ENCODE assay signal across 21 mouse cellular contexts in the genomic region with DNA sequence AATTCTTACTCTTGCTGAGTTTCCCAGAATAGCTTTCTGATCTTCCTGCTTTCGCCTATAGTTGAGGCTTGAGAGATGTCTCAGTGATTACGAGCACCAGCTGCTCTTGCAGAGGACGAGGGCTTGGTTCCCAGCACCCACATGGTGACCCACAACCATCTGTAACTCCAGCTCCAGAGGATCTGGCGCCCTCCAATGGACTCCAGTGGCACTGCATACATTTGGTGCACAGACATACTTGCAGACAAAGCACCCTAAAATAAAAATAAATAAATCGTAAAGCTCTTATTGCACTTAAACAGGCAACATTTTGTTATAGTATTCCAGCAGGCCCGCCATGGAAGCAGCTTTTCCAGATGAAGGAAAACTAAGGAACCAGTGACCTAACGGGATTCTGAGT. TPM values are rescaled to one million over a fixed set of nuclear protein-coding genes. Genes with fewer than 3 reads are reported as not detected.
DNase-seq lines count a peak whose midpoint lies in the region; ATAC-seq and TF ChIP-seq lines count a peak whose summit lies in the region.
"Had no signal": no experiment of that assay in that cellular context is flagged by ENCODE, and none has a peak within 500 bp of the region (broad histone marks: within the 10 kb centered on the region; RNA-seq: fewer than 3 reads in every experiment).

No protein-coding gene starts in this region.

- no peak for DNase-seq in kidney, adult 2 months
- no peak for DNase-seq in lung, adult 2 months
- DNase-seq in lung, postnatal 36 days = no peak
- no peak for DNase-seq in MEL (ENCODE audit: low read depth, low spot score)
- DNase-seq in retina, embryonic 14.5 days (ENCODE audit: low spot score) = no peak
- DNase-seq: adrenal gland, postnatal 25 days; cerebellum, adult 11-12 months; cerebellum, postnatal 36 days; gastrocnemius, postnatal 14 days; heart, adult 18-20 months; heart, postnatal 4 days; kidney, adult 18-20 months; kidney, postnatal 36 days; right cerebral cortex, postnatal 14 days had no signal

- TF ChIP-seq EP300 in MEL (IDR thresholded peaks at IDR 0.05; ENCODE audit: low read depth in 1 of 2, low read length in 2 of 2) = no peak

- H3K4me2 ChIP-seq in kidney, embryonic 16.5 days (replicated peaks; ENCODE audit: low read depth, low read length) = no peak overlapping the region
- H3K4me2 ChIP-seq: midbrain, embryonic 15.5 days; neural tube, embryonic 15.5 days had no signal

- H3K4me1 ChIP-seq in kidney, adult 2 months (ENCODE audit: control insufficient read depth, insufficient read depth, low read length) = no peaks in the 10 kb centered on the region
- H3K4me1 ChIP-seq in kidney, embryonic 16.5 days (ENCODE audit: insufficient read depth, low read length) = peaks cover 11% of the 10 kb centered on the region
- no peaks in the 10 kb centered on the region; the same call in 1 of the 2 replicates for H3K4me1 ChIP-seq in lung, adult 2 months (ENCODE audit: control insufficient read depth, insufficient read depth, low read length)
- peaks cover 10 to 18% of the 10 kb centered on the region in 2 experiments for H3K4me1 ChIP-seq in MEL (ENCODE audit: control insufficient read depth in 1 of 2, insufficient read depth in 2 of 2, low read length in 2 of 2)
- peaks cover 2% of the 10 kb centered on the region for H3K4me1 ChIP-seq in cortical plate, adult 2 months (ENCODE audit: control insufficient read depth, insufficient read depth, low read length)
- H3K4me1 ChIP-seq: midbrain, embryonic 15.5 days; neural tube, embryonic 15.5 days had no signal

- no peaks in the 10 kb centered on the region; the same call in 1 of the 2 replicates for H3K36me3 ChIP-seq in kidney, adult 2 months (ENCODE audit: control insufficient read depth, insufficient read depth, low read length)
- H3K36me3 ChIP-seq in kidney, embryonic 16.5 days (ENCODE audit: insufficient read depth, low read length) = peaks cover 12% of the 10 kb centered on the region
- no peaks in the 10 kb centered on the region for H3K36me3 ChIP-seq in MEL (ENCODE audit: control insufficient read depth in 1 of 2, insufficient read depth in 2 of 2, low read length in 2 of 2)

- no peak for ATAC-seq in kidney, embryonic 16.5 days (ENCODE audit: low FRiP score, low TSS enrichment)
- ATAC-seq: hindbrain, embryonic 16.5 days; midbrain, embryonic 15.5 days had no signal

- no peak overlapping the region for H3K27ac ChIP-seq in kidney, adult 2 months (ENCODE audit: insufficient read depth, low read depth, low read length)
- no peak overlapping the region for H3K27ac ChIP-seq in kidney, embryonic 16.5 days (ENCODE audit: low read length)
- no peak overlapping the region for H3K27ac ChIP-seq in MEL (ENCODE audit: control insufficient read depth, low read depth, low read length)
- H3K27ac ChIP-seq in cortical plate, adult 2 months (ENCODE audit: insufficient read depth, low read length) = no peak overlapping the region
- H3K27ac ChIP-seq: embryonic facial prominence, embryonic 10.5 days; midbrain, embryonic 15.5 days; neural tube, embryonic 15.5 days had no signal

- no peak overlapping the region for H3K9ac ChIP-seq in kidney, embryonic 16.5 days (replicated peaks; ENCODE audit: low read length)
- H3K9ac ChIP-seq in MEL (ENCODE audit: control insufficient read depth, low read depth, low read length, poor library complexity, severe bottlenecking) = no peak overlapping the region
- H3K9ac ChIP-seq: midbrain, embryonic 15.5 days; neural tube, embryonic 15.5 days had no signal

- TF ChIP-seq POLR2A in kidney, adult 2 months (IDR thresholded peaks at IDR 0.05; ENCODE audit: low read depth, low read length) = no peak
- TF ChIP-seq POLR2A in lung, adult 2 months (IDR thresholded peaks at IDR 0.05; ENCODE audit: borderline replicate concordance, extremely low read depth, low read depth, low read length) = no peak
- TF ChIP-seq POLR2A in MEL (IDR thresholded peaks at IDR 0.05; ENCODE audit: control insufficient read depth in 1 of 2, insufficient read depth in 1 of 2, low read depth in 1 of 2, low read length in 2 of 2, poor library complexity in 1 of 2) = no peak
- no peak for TF ChIP-seq POLR2A in cortical plate, adult 2 months (IDR thresholded peaks at IDR 0.05; ENCODE audit: extremely low read depth, insufficient read depth, low read length)

- no peak overlapping the region for H3K4me3 ChIP-seq in kidney, adult 2 months (ENCODE audit: insufficient read depth, low read depth, low read length)
- H3K4me3 ChIP-seq in kidney, embryonic 16.5 days (ENCODE audit: low read length) = no peak overlapping the region
- no peak overlapping the region for H3K4me3 ChIP-seq in lung, adult 2 months (replicated peaks; ENCODE audit: extremely low read depth, low read depth, low read length)
- H3K4me3 ChIP-seq in MEL (ENCODE audit: control insufficient read depth in 1 of 2, insufficient read depth in 1 of 2, low read depth in 2 of 2, low read length in 2 of 2) = no peak overlapping the region
- H3K4me3 ChIP-seq in cortical plate, adult 2 months (ENCODE audit: insufficient read depth, low read length) = no peak overlapping the region
- H3K4me3 ChIP-seq: embryonic facial prominence, embryonic 10.5 days; megakaryocyte, embryonic 14.5 days; midbrain, embryonic 15.5 days; neural tube, embryonic 15.5 days had no signal

- no peak; the same call in 1 of the 2 replicates for TF ChIP-seq RAD21 in MEL (IDR thresholded peaks at IDR 0.05; ENCODE audit: low read depth, low read length)

- peaks cover 5% of the 10 kb centered on the region; the same call in 1 of the 2 replicates for H3K9me3 ChIP-seq in kidney, embryonic 16.5 days (ENCODE audit: low read length)
- no peaks in the 10 kb centered on the region for H3K9me3 ChIP-seq in MEL (replicated peaks; ENCODE audit: insufficient read depth, low read length)
- H3K9me3 ChIP-seq: midbrain, embryonic 15.5 days; neural tube, embryonic 15.5 days had no signal

- no peaks in the 10 kb centered on the region for H3K27me3 ChIP-seq in kidney, adult 2 months (replicated peaks; ENCODE audit: control insufficient read depth, insufficient read depth, low read length)
- H3K27me3 ChIP-seq in kidney, embryonic 16.5 days (ENCODE audit: insufficient read depth, low read length) = no peaks in the 10 kb centered on the region
- H3K27me3 ChIP-seq in MEL (ENCODE audit: control insufficient read depth in 1 of 2, insufficient read depth in 2 of 2, low read length in 2 of 2) = no peaks in the 10 kb centered on the region
- H3K27me3 ChIP-seq: midbrain, embryonic 15.5 days; neural tube, embryonic 15.5 days had no signal

- 0 out of 2 replicates have a peak, but pooled peaks have one; percentile 11 for TF ChIP-seq CTCF in kidney, adult 2 months (conservative IDR thresholded peaks at IDR 0.05; ENCODE audit: insufficient read depth, insufficient read length, low read depth, low read length)
- 0 out of 2 replicates have a peak, but pooled peaks have one; percentile 5 for TF ChIP-seq CTCF in lung, adult 2 months (IDR thresholded peaks at IDR 0.05; ENCODE audit: insufficient read depth, low read length)
- peak; percentile 21 to 31 (median 28); a peak in 5 of 6 replicates for TF ChIP-seq CTCF in MEL (IDR thresholded peaks at IDR 0.05 in 2 of 3, conservative IDR thresholded peaks at IDR 0.05 in 1 of 3; ENCODE audit: control insufficient read depth in 1 of 3, insufficient read depth in 1 of 3, low read depth in 2 of 3, low read length in 3 of 3, poor library complexity in 1 of 3, severe bottlenecking in 1 of 3)
- 0 out of 2 replicates have a peak, but pooled peaks have one; percentile 8 for TF ChIP-seq CTCF in cortical plate, adult 2 months (IDR thresholded peaks at IDR 0.05; ENCODE audit: extremely low read depth, insufficient read depth, low read length)

- H3K79me2 ChIP-seq in MEL (ENCODE audit: control insufficient read depth, insufficient read depth, low read length, poor library complexity) = no peaks in the 10 kb centered on the region

- 98% methylated on average over 7 of the region's 7 CpGs for WGBS in kidney, adult 2 months
- WGBS in kidney, embryonic 16.5 days = 94% methylated on average over 7 of the region's 7 CpGs
- WGBS in lung, adult 2 months = 95% methylated on average over 7 of the region's 7 CpGs

TF ChIP-seq in MEL, 35 proteins besides CTCF, POLR2A, EP300 and RAD21:
- no peak for TF ChIP-seq NELFE (IDR thresholded peaks at IDR 0.05; ENCODE audit: low read depth, low read length)
- no peak for TF ChIP-seq BHLHE40 (IDR thresholded peaks at IDR 0.05; ENCODE audit: borderline replicate concordance, low read depth, low read length)
- no peak for TF ChIP-seq NRF1 (IDR thresholded peaks at IDR 0.05; ENCODE audit: insufficient read depth, low read depth, low read length, poor library complexity, severe bottlenecking)
- no peak for TF ChIP-seq UBTF (IDR thresholded peaks at IDR 0.05; ENCODE audit: borderline replicate concordance, insufficient read depth, low read depth, low read length)
- no peak for TF ChIP-seq MAFK (IDR thresholded peaks at IDR 0.05; ENCODE audit: borderline replicate concordance, low read depth, low read length)
- TF ChIP-seq MEF2A (IDR thresholded peaks at IDR 0.05; ENCODE audit: extremely low read depth, insufficient replicate concordance, low read depth, low read length, poor library complexity, severe bottlenecking) = no peak
- no peak for TF ChIP-seq MAX (IDR thresholded peaks at IDR 0.05; ENCODE audit: low read length)

RNA-seq across cellular contexts. Expression of gene Morc3, which starts 47.7 kb away (rescaled TPM):
- 5.3 and 6.4 TPM in 2 replicates for polyA plus RNA-seq in kidney, adult 2 months (2012; rRNA removed)
- 33.1 and 33.3 TPM in 2 replicates for polyA plus RNA-seq in kidney, embryonic 16.5 days (2015; fragmentation: Nextera tagmentation; extraction: Ambion mirVana)
- polyA plus RNA-seq in lung, adult 2 months (2012; rRNA removed) = 6.1 and 10.7 TPM in 2 replicates
- total RNA-seq in MEL (2012; rRNA removed) = 35.1 and 39.1 TPM in 2 replicates
- 100 to 1,000 TPM in 1 of 2 experiments, 10 to 100 TPM in 1; 23.3 to 276 TPM for polyA plus RNA-seq in MEL (2012; ENCODE audit: insufficient read depth in 1 of 2, insufficient read length in 2 of 2, low read depth in 1 of 2, low replicate concordance in 2 of 2, missing spikeins in 1 of 2)
- polyA plus RNA-seq in cortical plate, adult 2 months (2012; rRNA removed) = 19.6 and 22.0 TPM in 2 replicates
